Mouse (Mus musculus) heart, postnatal 10 days (tissue): ENCODE measurements around the gene Slc5a10. TPM values are rescaled to one million over a fixed set of nuclear protein-coding genes. Genes with fewer than 3 reads are reported as not detected.

ENCODE experiments used
- DNase-seq, 2 experiments: peaks; one replicate each; pipeline ENCODE4 v3.0.0; 2021
- intact Hi-C: fragments of 180-260 bp; cut with DNase I; formaldehyde crosslinking; loops from one replicate; pipeline ENCODE4 v1.15.1; 2025
- total RNA-seq, 2 experiments: library from RNA; stranded (reverse); gene quantifications; 2 replicates each; pipeline ENCODE4 v1.2.3; 2021

The Slc5a10 gene
- total RNA-seq: not detected

DNA sequence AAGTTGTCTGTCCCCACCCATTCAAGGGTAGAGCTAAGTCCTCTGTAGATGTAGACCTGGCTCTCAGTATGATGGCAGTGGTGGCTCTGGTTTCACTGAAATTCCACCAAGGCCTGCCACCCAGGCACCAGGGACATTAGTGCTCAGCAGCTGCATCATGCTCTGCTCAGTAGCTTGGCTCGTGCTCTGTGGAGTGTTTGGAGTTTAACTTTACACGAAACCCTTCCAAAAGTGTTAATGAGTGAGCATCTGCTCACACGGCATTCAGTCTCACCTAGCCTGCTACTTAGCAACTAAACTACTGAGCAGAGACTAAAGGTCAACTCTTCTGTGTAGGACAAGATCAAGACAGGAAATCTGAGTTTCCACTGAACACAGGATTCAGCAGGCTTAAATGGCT is at the start of gene Slc5a10:
Gene Slc5a10 (minus strand): TSS at position 191 of the 400 bp plus-strand sequence.
- DNase-seq: no peak
- intact Hi-C loops: no loop called here

DNA sequence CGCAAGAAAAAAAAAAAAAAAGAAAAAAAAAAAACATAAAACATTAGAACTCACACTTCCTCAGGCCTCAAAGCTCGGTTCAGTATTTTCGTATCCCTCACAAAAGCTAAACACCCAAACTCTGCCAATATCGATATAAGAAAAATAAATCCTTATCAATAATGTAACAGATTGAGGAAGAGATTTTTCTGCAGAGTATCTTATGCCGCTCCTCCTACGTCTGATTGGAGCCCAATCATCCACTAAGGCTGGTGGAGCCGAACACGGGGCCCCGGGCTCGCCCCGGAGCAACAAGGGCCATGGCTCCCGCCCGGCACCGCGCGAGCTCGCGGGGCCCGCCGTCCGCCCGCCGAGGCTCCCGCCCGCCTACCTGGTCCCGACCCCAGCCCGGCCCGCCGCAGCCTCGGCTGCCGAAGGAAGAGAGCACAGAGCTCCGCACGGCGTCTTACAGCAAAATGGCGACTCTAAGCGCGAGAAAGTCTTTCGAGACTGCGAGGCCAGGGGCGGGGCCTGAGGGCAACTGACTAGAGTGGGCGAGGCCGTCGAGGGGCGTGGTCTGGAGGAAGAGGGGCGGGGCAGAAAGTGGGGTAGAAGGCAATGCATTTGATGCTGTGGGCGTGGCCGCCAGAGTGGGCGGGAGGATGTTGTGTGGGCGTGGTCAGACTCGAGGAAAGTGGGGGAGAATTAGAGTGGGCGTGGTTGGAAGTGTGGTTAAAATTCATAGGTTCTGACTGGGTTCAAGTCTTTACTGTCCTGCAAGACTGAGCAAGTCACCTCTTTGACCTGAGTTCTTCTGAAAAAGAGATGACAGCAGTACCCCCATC is 41.2 kb upstream of the Slc5a10 start, which contains the start of gene Prpsap2:
Gene Prpsap2 (minus strand): TSS at position 505 of the 824 bp plus-strand sequence.
- peak; percentile 98 to 100 for DNase-seq
- intact Hi-C loops: no loop called here

GRCm38 (mm10) chr11:61760518-61760917 is 39.9 kb upstream of the Slc5a10 start:
- intact Hi-C loops: no loop called here

DNA sequence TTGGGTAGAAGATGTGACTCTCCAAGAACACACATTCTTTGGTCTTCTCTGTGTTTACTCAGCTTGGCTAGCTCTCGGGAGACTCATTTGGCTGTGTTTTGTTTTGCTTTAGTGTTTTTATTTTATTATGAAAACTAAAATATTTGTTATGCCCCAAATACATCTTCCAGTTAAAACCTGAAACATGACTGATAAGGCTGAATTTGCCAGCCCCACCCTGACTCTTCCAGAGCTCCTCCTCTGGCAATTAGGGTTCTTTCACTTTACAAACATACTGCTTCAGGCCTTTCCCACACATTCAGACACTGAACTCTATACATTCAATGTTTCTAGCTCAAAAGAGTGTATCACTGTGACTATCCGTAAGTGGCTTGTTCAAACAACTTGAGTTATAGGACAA is 36.5 kb upstream of the Slc5a10 start:
- intact Hi-C loops: no loop called here
- no peak for DNase-seq

More at GRCm38 (mm10) chr11:61760518-61760917, 39.9 kb upstream of the Slc5a10 start:
- no peak for DNase-seq

DNA sequence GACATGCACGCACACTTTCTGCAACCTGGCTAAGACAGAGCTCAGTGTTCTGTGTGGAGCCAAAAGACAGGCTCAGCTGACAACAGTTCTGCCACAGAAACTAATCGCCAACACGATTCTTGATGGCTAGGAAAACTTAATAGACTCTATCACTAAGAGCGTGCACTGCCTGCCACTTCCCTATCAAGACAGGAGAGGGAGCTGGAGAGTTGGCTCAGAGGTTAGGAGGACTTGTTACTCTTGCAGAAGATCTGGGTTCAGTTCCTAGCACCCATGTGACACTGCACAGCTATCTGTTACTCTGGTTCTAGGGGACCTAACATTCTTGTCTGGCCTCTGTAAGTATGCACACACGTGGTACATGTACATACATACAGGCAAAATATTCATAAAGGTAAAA is 31.0 kb upstream of the Slc5a10 start:
- intact Hi-C loops: no loop called here
- no peak for DNase-seq

- intact Hi-C loops: no loop called here
- no peak for DNase-seq
These were observed 26.5 kb upstream of the Slc5a10 start for GRCm38 (mm10) chr11:61747161-61747560.

DNA sequence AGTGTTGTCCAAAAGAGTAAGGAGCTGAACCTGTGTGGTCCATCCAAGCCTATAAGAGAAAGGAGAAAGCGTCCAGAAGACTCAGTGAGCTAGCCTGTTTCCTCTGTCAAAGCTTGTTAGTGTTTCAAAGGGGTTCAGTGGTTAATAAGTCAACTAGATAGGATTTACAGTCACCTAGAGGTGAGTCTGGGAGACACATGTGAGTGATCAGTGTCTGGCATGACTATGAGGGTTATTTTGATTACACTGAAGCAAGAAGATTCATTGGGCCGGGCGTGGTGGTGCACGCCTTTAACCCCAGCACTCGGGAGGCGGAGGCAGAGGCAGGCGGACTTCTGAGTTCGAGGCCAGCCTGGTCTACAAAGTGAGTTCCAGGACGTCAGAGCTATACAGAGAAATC is 25.2 kb upstream of the Slc5a10 start:
- intact Hi-C loops: no loop called here
- no peak for DNase-seq

DNA sequence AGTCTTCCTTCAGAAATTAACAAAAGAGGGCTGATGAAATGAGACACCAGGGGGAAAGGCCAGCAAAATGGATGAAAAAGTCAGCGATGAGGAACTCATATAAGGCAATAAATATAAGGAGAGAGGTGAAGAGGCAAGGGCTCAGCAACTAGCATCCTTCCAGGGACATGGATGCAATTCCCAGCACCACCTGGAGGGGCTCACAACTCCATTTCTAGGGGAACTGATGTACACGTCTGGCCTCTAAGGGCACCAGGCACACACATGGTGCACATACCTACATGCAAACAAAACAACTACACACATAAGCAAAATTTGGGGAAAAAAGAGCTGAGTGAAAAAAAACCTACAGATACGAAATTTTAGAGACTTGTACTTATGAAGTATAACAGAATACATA is 23.8 kb upstream of the Slc5a10 start:
- no peak for DNase-seq
- intact Hi-C loops: no loop called here

DNA sequence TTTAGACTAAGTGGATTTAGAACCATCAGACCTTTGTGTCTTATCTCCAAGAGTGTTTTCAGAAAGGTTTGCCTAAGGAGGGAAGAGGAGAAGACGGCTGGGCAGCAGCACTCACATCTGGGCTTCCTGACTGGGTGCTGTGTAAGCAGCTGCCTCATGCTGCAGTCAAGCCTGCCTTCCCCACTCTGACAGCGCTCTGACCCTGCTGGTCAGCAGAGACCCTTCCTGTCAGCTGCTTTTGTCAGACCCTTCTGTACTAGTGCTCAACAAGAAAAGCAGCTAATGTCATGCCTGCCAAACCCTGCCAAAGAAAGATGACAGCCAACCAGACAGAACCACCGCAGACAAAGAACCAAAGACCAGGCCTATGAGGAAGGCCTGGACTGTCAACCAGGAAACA is 23.1 kb upstream of the Slc5a10 start:
- intact Hi-C loops: no loop called here
- DNase-seq: no peak

GRCm38 (mm10) chr11:61740500-61740899 is 19.9 kb upstream of the Slc5a10 start:
- intact Hi-C loops: no loop called here
- DNase-seq: no peak

DNA sequence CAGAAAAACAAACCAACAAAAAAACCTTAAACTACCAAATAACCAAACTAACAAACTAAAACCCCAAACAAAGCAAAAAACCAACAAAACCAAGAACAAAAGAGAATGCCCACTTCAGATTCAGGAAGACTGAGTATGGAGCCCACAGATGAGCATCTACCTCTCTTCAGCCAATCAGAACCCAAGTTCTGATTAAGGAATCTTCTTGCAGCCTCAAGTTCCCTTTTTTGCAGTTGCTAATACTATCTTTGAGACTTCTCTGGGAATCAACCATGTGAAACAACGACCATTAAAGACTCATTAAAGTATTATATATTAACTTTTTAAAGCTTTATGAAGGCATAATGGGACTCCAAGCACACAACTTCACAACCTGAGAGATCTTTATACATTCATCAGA is 16.7 kb upstream of the Slc5a10 start:
- DNase-seq: no peak
- intact Hi-C loops: no loop called here

DNA sequence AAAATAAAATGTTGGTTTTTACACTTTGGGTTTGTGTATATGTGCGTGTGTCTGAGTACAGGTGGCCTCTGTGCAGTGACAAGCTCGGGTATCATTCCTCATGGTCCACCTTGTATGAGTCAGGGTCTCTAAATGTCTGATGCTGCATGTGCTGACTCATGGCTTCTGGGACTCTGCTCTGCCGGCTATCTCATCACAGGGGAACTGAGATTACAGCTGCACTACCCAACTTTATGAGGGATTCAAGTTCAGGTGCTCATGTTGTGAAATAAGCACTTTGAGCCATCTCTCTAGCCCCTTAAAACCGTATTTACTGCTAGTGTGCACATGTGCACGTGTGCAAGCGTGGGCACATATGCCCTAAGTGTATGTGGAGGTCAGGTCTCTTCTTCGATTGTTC is 12.0 kb upstream of the Slc5a10 start:
- intact Hi-C loops: no loop called here
- no peak for DNase-seq

DNA sequence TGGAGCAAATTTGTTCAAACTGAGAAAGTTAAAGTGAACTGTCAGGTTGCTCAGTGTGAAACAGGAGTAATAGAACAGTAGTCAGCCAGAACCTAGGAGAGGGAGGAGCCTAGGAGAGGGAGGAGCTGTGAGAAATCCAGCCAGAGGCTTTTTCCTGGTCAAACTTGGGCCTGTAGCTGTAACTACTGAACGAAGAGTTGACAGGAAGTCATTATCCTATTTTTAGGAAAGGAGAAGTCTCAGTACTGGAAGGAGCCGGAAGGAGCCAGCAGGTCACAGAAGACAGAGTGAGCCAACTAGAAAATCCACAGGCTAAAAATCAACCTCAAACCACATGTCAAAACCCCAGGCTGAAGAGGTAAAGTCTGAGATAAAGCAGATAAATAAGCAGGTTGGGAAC is 7.4 kb upstream of the Slc5a10 start:
- DNase-seq: peak; percentile 28 to 36
- intact Hi-C loops: no loop called here

GRCm38 (mm10) chr11:61722077-61722476 is 1.5 kb upstream of the Slc5a10 start:
- intact Hi-C loops: no loop called here
- no peak for DNase-seq

DNA sequence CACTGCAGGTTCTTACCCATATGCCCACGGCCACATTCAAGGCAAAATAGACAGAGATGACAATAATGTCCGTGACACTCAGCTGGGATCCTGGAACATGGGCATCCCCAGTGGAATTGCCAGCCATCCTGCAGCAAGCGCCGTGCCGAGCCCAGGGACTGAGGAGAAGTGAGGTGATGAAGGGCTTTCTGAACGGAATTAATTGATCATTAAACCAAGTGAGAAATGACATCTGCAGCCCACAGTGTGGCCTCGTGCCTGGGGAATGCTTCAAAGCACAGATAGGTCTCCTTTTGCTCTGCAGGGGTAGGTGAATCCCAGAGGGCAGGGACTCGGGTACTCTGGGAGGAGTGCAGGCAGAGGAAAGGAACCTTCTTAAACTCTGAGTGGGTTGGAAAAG is 800 bp downstream of the Slc5a10 start:
- no peak for DNase-seq
- intact Hi-C loops: loop anchor here (5.0 kb wide), 1 partner anchor 373 kb away; no protein-coding TSS in a partner anchor

DNA sequence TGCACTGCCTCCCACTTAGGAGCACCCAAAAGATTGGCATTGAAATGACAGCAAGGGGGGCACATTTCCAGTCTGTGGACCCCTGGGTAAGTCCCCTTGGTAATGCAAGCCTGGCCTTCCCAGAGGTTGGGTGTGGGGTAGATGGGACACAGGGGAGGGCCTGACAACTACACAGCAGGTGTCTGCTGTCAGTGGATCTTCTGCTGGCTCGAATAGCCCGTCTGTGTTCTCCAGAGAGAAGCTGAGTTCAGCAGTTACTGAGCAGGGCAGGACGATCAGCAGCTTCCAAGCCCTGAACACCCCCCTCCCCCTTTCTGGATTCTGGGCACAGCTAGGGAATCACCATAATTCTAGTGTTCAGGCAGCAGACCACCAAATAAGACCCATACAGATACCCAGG is 1.2 kb downstream of the Slc5a10 start:
- intact Hi-C loops: loop anchor here (5.0 kb wide), 1 partner anchor 372 kb away; no protein-coding TSS in a partner anchor
- DNase-seq: no peak

- DNase-seq: no peak
- intact Hi-C loops: loop anchor here (5.0 kb wide), 1 partner anchor 371 kb away; no protein-coding TSS in a partner anchor
These were observed 2.6 kb downstream of the Slc5a10 start for GRCm38 (mm10) chr11:61717990-61718389.

DNA sequence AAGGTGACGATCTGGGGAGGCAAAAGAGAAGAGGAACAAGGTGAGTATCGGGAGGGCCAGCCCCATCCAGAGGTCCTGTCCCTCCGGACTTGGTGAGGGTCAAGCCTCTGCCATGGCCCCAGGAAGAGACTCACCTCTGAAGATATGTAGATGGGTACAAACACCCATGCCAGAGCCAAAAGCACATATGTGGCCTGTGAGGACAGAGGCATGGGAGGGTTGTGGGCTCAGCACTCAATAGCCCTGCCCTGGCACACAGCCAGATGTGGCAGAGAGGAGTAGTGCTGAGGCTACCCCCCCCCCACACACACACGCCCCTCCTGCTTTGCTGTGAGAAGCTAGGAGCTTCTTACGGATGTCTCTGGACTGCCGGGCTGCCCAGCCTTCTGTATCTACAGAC is 5.5 kb downstream of the Slc5a10 start:
- intact Hi-C loops: loop anchor here (2.0 to 5.0 kb wide), 3 partner anchors 86 to 368 kb away; no protein-coding TSS in a partner anchor
- no peak for DNase-seq

- intact Hi-C loops: loop anchor here (1.0 to 5.0 kb wide), 6 partner anchors 48 to 367 kb away; partner anchors contain the start of gene B9d1
- peak; percentile 81 to 87 for DNase-seq
These were observed 6.1 kb downstream of the Slc5a10 start for GRCm38 (mm10) chr11:61714346-61715117.

DNA sequence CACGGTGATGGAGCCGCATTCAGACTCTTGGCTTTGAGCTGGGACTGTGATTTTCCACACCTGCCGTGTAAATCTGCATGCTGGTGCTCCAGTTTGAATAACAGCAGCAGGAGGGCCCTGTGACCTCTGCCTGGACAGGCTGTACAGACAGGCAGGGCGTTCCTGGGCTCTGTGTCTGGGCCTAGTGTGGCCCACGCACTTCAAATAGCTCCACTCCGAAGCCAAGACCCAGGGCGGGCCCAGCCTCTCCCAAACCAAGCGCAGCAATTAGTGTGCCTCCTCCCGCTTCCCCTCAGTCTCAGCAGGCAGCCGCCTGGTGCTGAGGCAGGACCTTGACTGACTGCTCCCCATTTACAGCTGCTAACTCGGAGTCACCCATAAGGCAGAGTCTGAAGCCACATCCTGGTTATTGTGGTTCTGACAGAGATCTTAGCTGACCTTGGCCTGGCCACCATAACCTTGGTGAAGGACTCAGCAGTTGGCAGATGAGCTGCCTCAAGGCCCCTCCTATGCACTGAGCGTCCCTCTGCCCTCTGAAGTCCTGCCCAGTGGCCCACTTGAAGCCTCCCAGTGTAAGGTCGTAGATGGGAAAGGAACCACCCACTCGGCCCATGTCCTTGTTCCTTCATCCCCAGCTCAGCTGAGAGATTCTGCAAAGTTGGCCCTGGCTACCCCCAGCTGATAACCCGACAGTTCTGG is 7.3 kb downstream of the Slc5a10 start:
- intact Hi-C loops: loop anchor here (5.0 kb wide), 2 partner anchors 206 to 296 kb away; partner anchors contain the start of gene B9d1
- no peak for DNase-seq

DNA sequence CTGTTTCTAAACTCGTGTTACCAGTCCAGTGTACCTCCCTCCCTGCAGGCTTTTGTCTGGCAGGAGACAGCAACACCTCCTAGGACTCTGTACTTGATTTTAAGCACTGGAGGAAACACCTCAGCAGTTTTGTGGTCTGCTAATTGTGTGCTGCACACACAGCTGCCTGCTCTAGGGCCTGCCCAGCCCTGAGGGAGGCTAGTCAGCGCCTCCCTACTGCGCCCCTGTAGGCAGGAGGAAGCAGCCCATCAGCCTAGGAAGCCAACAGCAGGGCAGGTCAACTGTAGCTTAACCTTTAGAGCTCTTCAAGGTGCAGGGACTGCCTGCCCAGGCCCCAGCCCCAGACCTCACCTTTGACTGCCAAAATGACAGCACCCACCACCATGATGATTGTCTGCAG is 11.7 kb downstream of the Slc5a10 start:
- intact Hi-C loops: no loop called here
- DNase-seq: no peak
